Mouse (Mus musculus): ENCODE data around the gene Abl2.
"Not testable (repeated sequence)": the region's sequence is repeated elsewhere in the genome, so short reads cannot be mapped to it uniquely, and the experiment has no call there.

Gene Abl2

GRCm38 (mm10) chr1:156640577-156640976, 82.0 kb downstream of the Abl2 start:
- no peak for DNase-seq

DNA sequence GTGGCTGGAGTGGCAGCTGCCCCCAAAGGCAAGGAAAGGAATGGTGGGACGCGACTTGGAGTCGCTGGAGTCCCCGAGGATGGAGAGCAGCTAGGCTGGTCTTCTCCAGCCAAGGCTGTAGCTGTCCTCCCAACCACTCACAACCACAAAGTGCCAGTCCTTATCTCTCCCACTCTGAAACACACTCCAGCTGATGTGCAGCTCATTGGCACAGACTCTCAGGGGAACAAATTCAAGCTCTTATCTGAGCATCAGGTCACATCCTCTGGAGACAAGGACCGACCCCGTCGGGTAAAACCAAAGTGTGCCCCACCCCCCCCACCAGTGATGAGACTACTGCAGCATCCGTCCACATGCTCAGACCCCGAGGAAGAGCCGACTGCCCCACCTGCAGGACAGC, 83.2 kb downstream of the Abl2 start:
- DNase-seq, result no peak

DNA sequence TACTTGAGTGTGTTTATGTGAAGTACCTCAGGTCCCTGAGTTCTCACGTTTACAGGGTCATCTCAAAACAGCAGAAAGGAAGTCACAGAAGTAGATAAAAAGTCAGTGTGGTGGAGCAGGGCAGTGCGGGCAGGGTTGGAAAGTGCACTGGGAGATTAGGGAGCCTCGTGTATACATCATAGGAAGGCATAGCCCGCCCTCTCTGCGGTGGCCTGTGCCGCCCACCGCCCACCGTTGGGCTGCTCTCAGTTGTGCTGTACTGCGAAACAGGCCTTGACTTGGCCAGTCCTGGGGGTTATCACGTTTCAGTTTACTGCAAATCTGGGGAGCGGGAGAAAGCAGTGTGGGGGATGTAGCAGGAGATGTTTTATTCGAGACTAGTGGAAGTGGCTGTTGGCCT, 84.2 kb downstream of the Abl2 start:
- DNase-seq, result no peak

DNA sequence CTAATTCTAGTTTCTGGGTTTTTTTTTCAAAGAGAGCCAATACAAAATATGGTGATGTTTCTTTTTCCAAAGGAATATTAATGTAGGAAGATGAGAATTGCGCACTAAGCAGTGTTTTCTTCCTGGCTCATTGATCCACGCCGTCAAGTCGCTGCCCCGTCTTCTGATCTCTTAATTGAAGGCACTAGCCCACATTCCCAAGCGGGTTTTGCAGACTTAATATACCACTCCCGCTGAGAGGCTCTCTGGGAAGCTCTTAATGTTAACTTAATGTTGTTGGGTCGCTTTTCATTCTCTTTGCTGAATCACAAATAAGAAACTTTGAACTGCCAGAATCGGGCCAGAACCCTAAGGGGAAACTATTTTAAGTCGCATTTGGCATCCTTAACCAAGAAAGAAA, 85.5 kb downstream of the Abl2 start:
- DNase-seq, result no peak

- no peak for DNase-seq
Observed at GRCm38 (mm10) chr1:156644780-156645523, 86.4 kb downstream of the Abl2 start.

- DNase-seq, result no peak
Observed at GRCm38 (mm10) chr1:156645971-156646370, 87.4 kb downstream of the Abl2 start.

DNA sequence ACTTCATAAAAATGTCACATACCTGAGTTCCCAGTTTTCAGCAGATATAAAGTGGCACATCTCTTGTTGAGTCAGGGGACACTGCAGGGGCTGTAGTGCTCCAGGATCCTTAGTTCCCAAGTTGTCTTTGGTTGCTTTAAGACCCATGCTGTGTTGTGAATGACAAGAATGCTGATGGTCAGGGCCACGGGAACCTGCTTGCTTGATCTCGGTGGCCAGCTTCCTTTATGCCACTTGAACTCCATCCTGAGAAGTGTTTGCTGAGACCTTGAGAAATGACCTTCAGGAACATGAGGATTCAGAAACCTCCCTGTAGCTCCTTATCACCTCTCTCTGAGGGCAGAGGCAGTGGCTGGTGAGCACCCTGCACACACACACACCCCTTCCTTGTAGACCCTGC, 90.1 kb downstream of the Abl2 start:
- DNase-seq, result no peak

- no peak for DNase-seq
Observed at GRCm38 (mm10) chr1:156650631-156651030, 92.0 kb downstream of the Abl2 start.

- DNase-seq, result no peak
Observed at GRCm38 (mm10) chr1:156652189-156652822, 93.7 kb downstream of the Abl2 start.

DNA sequence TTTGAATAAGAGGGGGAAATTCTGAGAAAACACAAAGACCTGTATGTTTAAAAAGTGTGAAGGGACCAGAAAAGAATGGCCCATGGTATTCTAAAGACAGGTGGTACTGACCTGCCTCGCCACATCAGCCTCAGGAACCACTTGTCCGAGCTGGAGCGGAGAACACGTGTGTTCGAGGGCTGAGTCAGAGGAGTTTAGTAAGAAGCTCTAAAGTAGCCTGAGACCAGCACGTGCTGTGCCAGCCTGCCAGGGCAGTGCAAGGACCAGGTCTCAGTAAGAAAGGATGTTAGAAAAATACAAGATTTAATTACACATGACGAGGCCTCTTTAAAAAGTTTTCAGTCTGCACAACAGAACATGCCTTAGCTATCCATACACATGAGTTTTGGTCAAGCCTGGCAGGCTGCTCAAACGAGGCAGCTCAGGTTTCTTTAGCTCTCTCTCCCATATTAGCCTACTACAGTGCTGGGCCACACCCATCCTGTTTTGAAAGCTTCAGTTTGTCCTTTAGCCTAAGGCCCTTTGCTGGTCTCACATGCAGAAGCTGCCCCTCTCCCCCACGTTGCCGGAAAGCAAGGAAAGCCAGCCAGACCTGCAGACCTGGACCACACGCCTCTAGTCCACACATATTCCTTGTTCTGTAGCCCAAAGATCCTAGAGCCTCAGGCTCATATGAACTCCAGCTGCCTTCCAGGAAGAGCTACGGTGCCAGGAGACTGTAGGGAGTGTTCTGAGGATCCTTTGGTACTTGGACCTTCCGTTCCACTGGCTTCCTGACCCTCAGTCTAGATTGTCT, 96.3 kb downstream of the Abl2 start:
- no peak for DNase-seq

DNA sequence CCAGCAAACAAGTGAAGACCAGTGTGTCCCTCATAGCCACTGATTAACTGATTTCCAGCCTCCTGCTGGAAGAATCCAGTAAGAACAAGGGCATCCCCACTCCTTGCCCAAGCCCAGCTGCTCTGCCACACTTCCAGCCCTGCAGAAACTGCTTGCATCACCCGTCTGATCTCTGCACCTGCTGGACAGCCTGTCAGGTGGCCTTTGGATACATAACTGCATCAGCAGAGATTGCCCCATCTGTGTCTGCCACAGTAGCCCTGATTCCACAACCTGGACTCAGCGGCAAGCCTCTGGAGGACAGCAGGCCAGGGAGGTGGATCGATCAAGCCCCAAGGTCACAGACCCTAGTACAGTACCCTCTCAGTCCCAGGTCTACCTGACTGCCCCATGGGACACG, 98.9 kb downstream of the Abl2 start:
- DNase-seq, result no peak

DNA sequence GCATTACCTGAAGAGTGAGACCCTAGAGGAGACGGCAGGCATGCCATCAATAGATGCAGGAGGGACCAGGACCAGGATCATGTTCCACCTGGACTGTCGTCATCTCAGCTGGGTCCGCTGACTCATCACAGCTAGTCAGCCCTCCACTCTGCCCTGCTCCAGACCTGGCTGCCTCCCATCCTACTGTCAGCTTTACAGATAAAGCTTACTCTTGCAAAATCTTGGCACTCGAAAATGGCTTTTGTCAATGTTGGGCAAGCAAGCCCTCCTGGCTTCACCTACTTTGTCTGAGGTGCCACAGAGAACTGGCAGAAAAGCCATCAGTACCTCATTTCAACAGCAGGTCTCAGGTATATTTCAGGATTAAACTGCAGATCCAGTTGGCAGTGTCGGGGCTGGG, 100.1 kb downstream of the Abl2 start:
- DNase-seq, result no peak

DNA sequence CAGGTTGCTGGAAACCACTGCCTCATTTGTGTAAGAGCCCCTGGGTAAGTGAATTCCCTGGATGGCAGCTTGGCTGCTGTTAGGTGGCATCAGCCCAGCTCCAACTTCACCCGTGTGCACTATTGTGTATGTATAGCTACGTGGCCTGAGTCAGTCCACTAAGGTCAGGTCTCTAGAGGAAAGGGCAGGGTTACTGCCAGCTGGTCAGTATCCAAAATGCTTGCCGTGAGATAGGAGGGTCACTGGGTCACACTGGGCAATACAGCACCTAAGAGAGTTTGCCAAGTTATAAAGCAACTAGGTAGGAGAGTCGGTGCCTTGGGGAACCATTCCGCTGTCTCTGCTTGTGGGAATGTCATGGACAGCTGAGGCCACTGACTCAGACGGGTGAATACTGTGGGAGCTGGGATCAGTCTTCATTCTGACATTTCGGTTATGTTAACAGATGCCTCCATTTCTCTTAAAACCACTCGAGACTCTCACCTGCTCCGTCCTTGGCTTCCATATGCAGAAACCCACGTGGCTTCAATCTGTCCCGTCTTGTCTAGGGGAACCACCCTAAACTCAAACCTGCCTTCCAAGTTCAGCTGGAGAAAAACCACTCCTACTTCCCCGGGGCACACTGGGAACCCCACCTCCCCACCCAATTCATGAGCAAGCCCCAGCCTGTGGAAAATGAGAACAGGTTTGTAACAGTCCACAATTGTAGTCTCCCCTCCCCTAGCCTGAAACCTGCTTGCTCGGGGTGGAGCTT, 101.5 kb downstream of the Abl2 start:
- DNase-seq, result no peak

DNA sequence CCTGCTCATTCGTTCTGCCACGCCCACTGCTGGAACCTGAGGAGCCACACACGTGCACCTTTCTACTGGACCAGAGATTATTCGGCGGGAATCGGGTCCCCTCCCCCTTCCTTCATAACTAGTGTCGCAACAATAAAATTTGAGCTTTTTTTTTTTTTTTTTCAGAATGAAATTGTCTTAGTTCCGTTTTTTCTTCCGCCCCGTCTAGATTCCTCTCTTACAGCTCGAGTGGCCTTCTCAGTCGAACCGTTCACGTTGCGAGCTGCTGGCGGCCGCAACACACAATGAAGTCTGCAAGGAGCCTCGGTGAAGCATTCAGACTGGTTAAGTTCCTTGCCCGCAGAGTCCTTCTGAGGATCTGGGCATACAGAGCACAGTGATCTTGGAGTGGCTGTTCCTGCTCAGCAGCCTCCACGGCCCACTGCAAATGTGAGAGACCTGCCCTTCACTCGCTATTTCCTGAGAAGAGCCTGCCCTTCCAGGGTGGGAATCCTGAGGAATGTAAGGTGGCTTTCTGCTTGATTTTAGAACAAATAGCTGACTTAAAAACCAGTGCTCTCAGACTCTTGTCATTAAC, 102.2 kb downstream of the Abl2 start:
- DNase-seq, result not testable (repeated sequence)

GRCm38 (mm10) chr1:156665777-156666176, 107.2 kb downstream of the Abl2 start:
- DNase-seq, result no peak

DNA sequence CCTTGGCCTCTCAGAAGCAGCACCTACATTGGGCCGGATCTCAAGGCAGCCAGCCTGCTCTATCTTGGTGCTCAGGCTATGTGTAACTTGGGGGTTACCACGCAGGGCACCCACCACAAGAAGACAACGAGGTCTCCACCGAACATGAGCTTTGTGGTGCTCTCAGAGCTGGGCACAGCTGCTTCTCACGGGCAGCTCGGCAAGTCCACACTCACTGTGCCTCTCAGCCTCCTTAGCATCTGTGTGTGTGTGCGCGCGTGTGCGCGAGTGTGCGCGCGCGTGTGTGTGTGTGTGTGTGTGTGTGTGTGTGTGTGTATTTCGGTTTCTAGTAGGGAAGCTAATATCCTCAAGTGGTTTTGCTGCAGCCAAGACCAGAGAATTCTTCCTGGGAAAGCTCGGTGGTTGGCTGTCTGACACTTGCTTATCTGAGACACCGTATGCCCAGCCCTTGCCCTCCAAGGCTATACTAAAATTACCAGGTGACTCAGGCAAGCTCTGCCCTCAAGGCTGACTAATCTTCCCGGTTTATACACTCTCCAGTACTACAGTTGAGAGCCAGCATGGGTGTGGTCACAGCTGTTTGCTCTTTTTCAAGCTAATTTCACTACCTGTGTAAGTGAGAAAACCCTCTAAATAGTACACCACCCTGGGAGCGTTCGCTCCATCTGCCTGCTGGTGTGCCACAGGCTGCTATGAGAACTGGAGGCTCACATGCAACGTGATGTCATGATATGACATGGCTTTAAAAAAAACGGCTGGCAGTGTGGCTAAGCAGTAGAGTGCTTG, 108.7 kb downstream of the Abl2 start:
- no peak for DNase-seq

DNA sequence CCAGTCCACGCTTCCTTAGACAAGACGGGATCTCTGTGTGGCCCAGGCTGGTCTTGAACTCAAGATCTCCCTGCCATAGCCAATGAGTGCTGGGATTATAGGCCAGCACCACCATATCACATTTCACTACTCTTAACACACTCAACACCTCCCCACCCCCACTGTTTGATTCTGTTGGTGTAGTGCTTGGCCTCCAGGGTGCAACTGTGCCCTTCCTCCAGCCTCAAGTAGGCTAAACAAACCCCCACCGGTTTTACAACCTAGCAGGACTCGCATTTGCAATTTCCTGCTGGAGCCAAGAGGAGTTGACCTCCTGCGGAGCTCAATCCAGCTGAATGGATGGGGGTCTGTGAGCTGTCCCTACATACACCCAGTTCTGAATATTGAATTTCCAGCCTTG, 110.0 kb downstream of the Abl2 start:
- no peak for DNase-seq

GRCm38 (mm10) chr1:156669208-156669983, 110.8 kb downstream of the Abl2 start:
- no peak for DNase-seq

DNA sequence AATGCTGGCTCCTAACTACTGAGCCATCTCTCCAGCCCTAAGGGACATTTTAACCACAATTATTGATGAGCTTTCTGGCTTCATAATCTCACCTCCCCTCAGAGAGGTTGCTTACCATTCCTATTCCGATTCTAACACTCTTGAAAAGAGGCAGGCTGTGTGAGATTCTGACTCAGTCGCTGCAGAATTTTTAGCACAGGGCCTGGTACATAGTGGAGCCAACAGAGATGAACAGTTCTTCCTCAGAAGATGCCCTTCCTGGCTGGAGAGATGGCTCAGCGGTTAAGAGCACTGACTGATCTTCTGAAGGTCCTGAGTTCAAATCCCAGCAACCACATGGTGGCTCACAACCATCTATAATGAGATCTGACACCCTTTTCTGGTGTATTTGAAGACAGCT, 113.3 kb downstream of the Abl2 start:
- no peak for DNase-seq

DNA sequence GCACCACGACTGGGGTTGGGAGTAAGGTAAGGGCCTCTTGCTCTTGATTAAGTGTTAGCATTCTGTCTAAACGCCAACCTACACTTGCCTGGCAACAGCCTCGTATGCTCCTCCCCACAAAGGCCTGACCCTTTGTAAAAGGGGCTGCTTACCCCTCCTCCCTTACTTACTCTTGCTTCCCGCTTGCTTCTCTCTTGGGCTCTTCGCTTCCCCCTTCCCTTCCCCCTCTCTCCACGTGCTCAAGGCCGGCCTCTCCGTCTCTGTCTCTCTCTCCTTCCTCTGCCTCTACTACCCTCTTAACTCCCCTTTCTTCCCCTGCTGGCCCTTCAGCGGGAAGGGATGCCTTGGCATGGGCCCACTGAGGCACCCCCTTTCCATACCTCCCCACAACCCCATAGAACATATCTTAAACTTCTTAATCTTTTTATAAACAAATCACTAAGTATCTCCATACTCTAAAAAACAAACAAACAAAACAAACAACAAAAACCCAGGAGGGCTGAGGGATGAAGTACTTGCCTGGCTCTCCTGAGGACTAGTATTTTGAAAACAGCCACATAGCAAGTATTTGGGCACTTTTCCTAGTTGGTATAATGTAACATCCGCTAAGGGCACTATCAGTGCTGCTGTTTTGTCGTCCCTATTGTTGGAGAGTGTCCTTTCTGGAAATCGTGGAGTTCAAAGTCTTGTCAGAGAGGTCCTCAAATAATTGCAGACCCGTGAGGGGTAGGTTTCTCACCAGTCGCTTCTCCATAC, 114.3 kb downstream of the Abl2 start:
- peak; percentile 57 to 63 for DNase-seq

Measured in B cell, adult 2 months (primary cell).